Mouse (Mus musculus): Measurements from ENCODE around the gene C530008M17Rik.

DNA sequence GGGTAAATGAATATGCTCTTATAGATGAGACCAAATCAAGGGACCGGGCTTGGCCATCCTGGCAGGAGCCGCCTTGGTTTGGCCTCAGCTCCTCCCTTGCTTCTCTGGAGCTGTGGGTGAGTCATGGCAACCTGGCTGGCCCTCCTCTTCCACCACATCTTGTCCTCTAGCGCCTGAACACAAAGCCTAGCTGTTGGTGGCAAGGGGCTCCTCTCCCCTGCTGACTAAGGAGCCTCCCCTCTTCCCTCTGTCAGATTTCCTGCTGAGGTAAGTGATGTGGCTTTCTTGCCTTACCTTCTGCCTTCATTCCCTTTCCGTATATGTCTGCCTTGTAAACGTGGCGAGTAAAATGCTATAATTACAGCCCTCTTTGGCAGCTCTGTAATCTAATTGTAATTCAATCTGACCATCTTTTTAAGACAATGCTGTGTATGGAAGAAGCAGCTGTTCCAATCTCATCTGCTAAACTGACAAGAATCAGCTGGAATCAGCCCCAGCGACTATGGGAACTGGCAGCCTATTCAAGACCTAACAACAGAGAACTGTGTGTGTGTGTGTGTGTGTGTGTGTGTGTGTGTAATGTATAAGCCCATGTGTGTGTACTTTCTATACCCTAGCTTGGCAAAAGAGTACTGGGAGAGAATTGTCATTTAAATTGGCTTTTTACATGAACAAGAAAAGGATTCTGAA lies 126.2 kb downstream of the C530008M17Rik start:
- TF ChIP-seq UBTF (IDR thresholded peaks at IDR 0.05; ENCODE audit: borderline replicate concordance, insufficient read depth, low read depth, low read length): no peak
- TF ChIP-seq POLR2AphosphoS2 (IDR thresholded peaks at IDR 0.05; ENCODE audit: low read length): no peak
- TF ChIP-seq NELFE (IDR thresholded peaks at IDR 0.05; ENCODE audit: low read depth, low read length): no peak
- TF ChIP-seq RCOR1 (IDR thresholded peaks at IDR 0.05; ENCODE audit: low read depth, low read length): no peak
